In genomic region chr10:26373951-26374435, GRCm38 (mm10) we compare ENCODE assay signal across 8 mouse cellular contexts. TPM values are rescaled to one million over a fixed set of nuclear protein-coding genes. Genes with fewer than 3 reads are reported as not detected.
DNase-seq lines count a peak whose midpoint lies in the region; ATAC-seq and TF ChIP-seq lines count a peak whose summit lies in the region.

No protein-coding gene starts in this region.

- H3K4me2 ChIP-seq in forebrain, embryonic 13.5 days, result peak overlapping the region; percentile 98
- H3K4me2 ChIP-seq in lung, embryonic 16.5 days (ENCODE audit: low read depth, low read length), result peak overlapping the region; percentile 82

- ATAC-seq in forebrain, embryonic 13.5 days, result peak; percentile 46
- peak; percentile 72 for ATAC-seq in lung, embryonic 16.5 days (ENCODE audit: low read depth)

- peak overlapping the region; percentile 94 for H3K27ac ChIP-seq in forebrain, embryonic 13.5 days
- peak overlapping the region; percentile 96 for H3K27ac ChIP-seq in lung, embryonic 16.5 days (ENCODE audit: low read length)

- DNase-seq in CD4-positive helper T cell, adult 2 months (ENCODE audit: low read depth, low spot score), result peak; percentile 72
- DNase-seq in brain, embryonic 14.5 days (ENCODE audit: low read depth), result peak; percentile 66
- peak; percentile 74 to 78 for DNase-seq in heart, postnatal 10 days
- DNase-seq in layer of hippocampus, adult 18-20 months (ENCODE audit: low spot score in 2 of 2), result peak; percentile 22 to 51
- peak; percentile 78 for DNase-seq in ovary, postnatal 36 days (ENCODE audit: low spot score)
- peak; percentile 72 to 74 for DNase-seq in thymus, postnatal 36 days

- TF ChIP-seq CTCF in brain, embryonic 14.5 days (IDR thresholded peaks at IDR 0.05; ENCODE audit: borderline replicate concordance, extremely low read depth, insufficient read depth, insufficient read length), result no peak

- no peaks in the 10 kb centered on the region for H3K9me3 ChIP-seq in forebrain, embryonic 13.5 days (replicated peaks)
- H3K9me3 ChIP-seq in lung, embryonic 16.5 days (ENCODE audit: control insufficient read depth, low read length), result no peaks in the 10 kb centered on the region

- H3K27me3 ChIP-seq in forebrain, embryonic 13.5 days, result no peaks in the 10 kb centered on the region
- H3K27me3 ChIP-seq in lung, embryonic 16.5 days (ENCODE audit: control insufficient read depth, insufficient read depth, low read depth, low read length), result no peaks in the 10 kb centered on the region

- under 1% methylated on average over 65 of the region's 71 CpGs for WGBS in forebrain, embryonic 13.5 days
- under 1% methylated on average over 65 of the region's 71 CpGs for WGBS in lung, embryonic 16.5 days

- H3K4me3 ChIP-seq in forebrain, embryonic 13.5 days, result peak overlapping the region; percentile 85
- peak overlapping the region; percentile 94 for H3K4me3 ChIP-seq in lung, embryonic 16.5 days (ENCODE audit: low read length)

- peaks cover 25% of the 10 kb centered on the region for H3K4me1 ChIP-seq in forebrain, embryonic 13.5 days
- H3K4me1 ChIP-seq in lung, embryonic 16.5 days (replicated peaks; ENCODE audit: control insufficient read depth, insufficient read depth, low read length), result peaks cover 5% of the 10 kb centered on the region

- intact Hi-C loops in heart, postnatal 10 days (cut with DNase I), result loop anchor here (1.0 to 5.0 kb wide), 6 partner anchors 118 to 623 kb away; partner anchors contain the start of gene Arhgap18

- H3K36me3 ChIP-seq in forebrain, embryonic 13.5 days (ENCODE audit: poor library complexity, severe bottlenecking), result no peaks in the 10 kb centered on the region
- no peaks in the 10 kb centered on the region for H3K36me3 ChIP-seq in lung, embryonic 16.5 days (ENCODE audit: control insufficient read depth, insufficient read depth, low read length)

- peak overlapping the region; percentile 91 for H3K9ac ChIP-seq in forebrain, embryonic 13.5 days
- H3K9ac ChIP-seq in lung, embryonic 16.5 days (ENCODE audit: low read length), result peak overlapping the region; percentile 91

- TF ChIP-seq POLR2A in brain, embryonic 14.5 days (IDR thresholded peaks at IDR 0.05; ENCODE audit: borderline replicate concordance, extremely low read depth, insufficient read depth, insufficient read length, poor library complexity, severe bottlenecking), result 0 out of 2 replicates have a peak, but pooled peaks have one; percentile 19

RNA-seq across cellular contexts. Expression of gene L3mbtl3, which starts 1.8 kb away (rescaled TPM):
- polyA plus RNA-seq in brain, embryonic 14.5 days (2012; rRNA removed), result 27.8 and 37.8 TPM in 2 replicates
- 19.8 and 21.3 TPM in 2 replicates for polyA plus RNA-seq in forebrain, embryonic 13.5 days (2015; fragmentation: Nextera tagmentation; extraction: Ambion mirVana)
- 10 to 100 TPM; 11.1 to 13.4 TPM for total RNA-seq in heart, postnatal 10 days (2021)
- total RNA-seq in layer of hippocampus, adult 18-20 months (2021), result 10 to 100 TPM; 15.7 to 19.0 TPM
- 12.6 and 13.5 TPM in 2 replicates for polyA plus RNA-seq in lung, embryonic 16.5 days (2015; fragmentation: Nextera tagmentation; extraction: Ambion mirVana)

Comparison
In these comparisons a context has a peak if more than half of its experiments do, and no peak if none do; other contexts are left out.
1. Peak in every context shown above with its lines: DNase-seq, ATAC-seq, H3K4me3 ChIP-seq and H3K27ac ChIP-seq.